ENCODE assay signal across 9 mouse cellular contexts in the genomic region with DNA sequence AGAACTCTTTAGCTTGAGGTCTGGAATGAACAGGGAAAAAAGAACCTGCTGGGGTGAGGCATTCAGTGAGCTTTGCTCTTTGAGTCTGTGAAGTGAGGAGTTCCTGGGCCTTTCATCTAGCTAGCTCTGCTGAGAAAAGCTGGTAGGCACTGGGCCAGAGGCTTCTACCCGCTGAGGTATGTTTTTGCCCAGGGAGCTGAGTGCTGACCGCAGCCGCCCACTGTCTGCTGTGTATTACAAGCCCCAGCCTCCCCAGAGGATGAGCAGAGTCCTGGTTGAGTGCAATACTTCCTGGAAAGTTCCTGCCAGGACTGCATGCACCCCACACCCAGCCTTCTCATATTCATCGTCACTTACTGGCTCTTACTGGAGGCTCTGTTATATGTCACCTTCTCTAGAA. TPM values are rescaled to one million over a fixed set of nuclear protein-coding genes. Genes with fewer than 3 reads are reported as not detected.
DNase-seq lines count a peak whose midpoint lies in the region; ATAC-seq lines count a peak whose summit lies in the region.
"Had no signal": no experiment of that assay in that cellular context is flagged by ENCODE, and none has a peak within 500 bp of the region (broad histone marks: within the 10 kb centered on the region; RNA-seq: fewer than 3 reads in every experiment).

No protein-coding gene starts in this region.

- H3K27ac ChIP-seq in midbrain, embryonic 10.5 days (replicated peaks) = peak overlapping the region; percentile 18; the same call in 1 of the 2 replicates
- no peak overlapping the region for H3K27ac ChIP-seq in midbrain, embryonic 11.5 days (ENCODE audit: low read depth, low read length)
- peak overlapping the region; percentile 35; the same call in 1 of the 2 replicates for H3K27ac ChIP-seq in hindbrain, embryonic 16.5 days (ENCODE audit: low read depth, low read length)
- H3K27ac ChIP-seq: liver, embryonic 13.5 days had no signal

- no peaks in the 10 kb centered on the region for H3K27me3 ChIP-seq in midbrain, embryonic 10.5 days (ENCODE audit: low read depth, poor library complexity, severe bottlenecking)
- no peaks in the 10 kb centered on the region for H3K27me3 ChIP-seq in midbrain, embryonic 11.5 days (ENCODE audit: control insufficient read depth, insufficient read depth, low read length)
- no peaks in the 10 kb centered on the region for H3K27me3 ChIP-seq in hindbrain, embryonic 16.5 days (replicated peaks; ENCODE audit: control insufficient read depth, insufficient read depth, low read length)
- H3K27me3 ChIP-seq: liver, embryonic 13.5 days had no signal

- no peak overlapping the region for H3K9ac ChIP-seq in midbrain, embryonic 11.5 days (ENCODE audit: low read length)
- H3K9ac ChIP-seq in hindbrain, embryonic 16.5 days (ENCODE audit: low read depth, low read length) = no peak overlapping the region
- H3K9ac ChIP-seq: liver, embryonic 13.5 days had no signal

- no peak for ATAC-seq in midbrain, embryonic 11.5 days (ENCODE audit: low FRiP score)
- ATAC-seq in hindbrain, embryonic 16.5 days = no peak
- ATAC-seq in megakaryocyte progenitor cell, adult 5-6 weeks (replicated peaks; ENCODE audit: poor library complexity) = 0 out of 2 replicates have a peak, but pooled peaks have one; percentile 23

- no peaks in the 10 kb centered on the region for H3K36me3 ChIP-seq in midbrain, embryonic 10.5 days
- no peaks in the 10 kb centered on the region for H3K36me3 ChIP-seq in midbrain, embryonic 11.5 days (ENCODE audit: control insufficient read depth, insufficient read depth, low read length)
- no peaks in the 10 kb centered on the region for H3K36me3 ChIP-seq in hindbrain, embryonic 16.5 days (ENCODE audit: control insufficient read depth, insufficient read depth, low read length)
- H3K36me3 ChIP-seq: liver, embryonic 13.5 days had no signal

- H3K4me1 ChIP-seq in midbrain, embryonic 10.5 days = peaks cover 77% of the 10 kb centered on the region
- H3K4me1 ChIP-seq in midbrain, embryonic 11.5 days (ENCODE audit: control insufficient read depth, insufficient read depth, low read length) = peaks cover 41% of the 10 kb centered on the region
- H3K4me1 ChIP-seq in hindbrain, embryonic 16.5 days (ENCODE audit: control insufficient read depth, insufficient read depth, low read depth, low read length) = peaks cover 29% of the 10 kb centered on the region

- WGBS in midbrain, embryonic 10.5 days = 69% methylated on average over 4 of the region's 4 CpGs
- WGBS in midbrain, embryonic 11.5 days = 74% methylated on average over 4 of the region's 4 CpGs
- WGBS in hindbrain, embryonic 16.5 days = 29% methylated on average over 4 of the region's 4 CpGs

- no peaks in the 10 kb centered on the region for H3K9me3 ChIP-seq in midbrain, embryonic 10.5 days (replicated peaks)
- H3K9me3 ChIP-seq in midbrain, embryonic 11.5 days (ENCODE audit: control insufficient read depth, low read length) = no peaks in the 10 kb centered on the region
- H3K9me3 ChIP-seq in hindbrain, embryonic 16.5 days (ENCODE audit: control insufficient read depth, low read length) = no peaks in the 10 kb centered on the region
- H3K9me3 ChIP-seq: liver, embryonic 13.5 days had no signal

- peak; percentile 44 for DNase-seq in adrenal gland, adult 2 months
- DNase-seq in adrenal gland, adult 18-20 months (ENCODE audit: low spot score in 2 of 2) = no peak
- DNase-seq in midbrain, embryonic 10.5 days (ENCODE audit: low spot score) = no peak
- DNase-seq in midbrain, embryonic 11.5 days (ENCODE audit: low spot score, missing footprints) = no peak
- no peak for DNase-seq in spleen, postnatal 36 days (ENCODE audit: low spot score in 2 of 2)
- no peak for DNase-seq in yolk sac, embryonic 10.5 days (ENCODE audit: low spot score)
- DNase-seq: liver, embryonic 13.5 days had no signal

- H3K4me2 ChIP-seq in midbrain, embryonic 11.5 days = no peak overlapping the region
- H3K4me2 ChIP-seq in hindbrain, embryonic 16.5 days (ENCODE audit: low read length) = no peak overlapping the region
- H3K4me2 ChIP-seq: liver, embryonic 13.5 days had no signal

- no peak overlapping the region for H3K4me3 ChIP-seq in midbrain, embryonic 10.5 days
- no peak overlapping the region for H3K4me3 ChIP-seq in midbrain, embryonic 11.5 days (ENCODE audit: low read depth, low read length)
- no peak overlapping the region for H3K4me3 ChIP-seq in hindbrain, embryonic 16.5 days (ENCODE audit: low read length)
- H3K4me3 ChIP-seq: liver, embryonic 13.5 days had no signal

RNA-seq across cellular contexts. Expression of gene Hpcal1, which starts 59.8 kb away (rescaled TPM):
- 10 to 100 TPM; 24.2 to 26.0 TPM for total RNA-seq in adrenal gland, adult 2 months (2021)
- 31.7 and 33.5 TPM in 2 replicates for polyA plus RNA-seq in adrenal gland, adult 2 months (2012; rRNA removed)
- 10 to 100 TPM; 23.2 to 25.2 TPM for total RNA-seq in adrenal gland, adult 18-20 months (2021)
- polyA plus RNA-seq in midbrain, embryonic 10.5 days (2016; fragmentation: Nextera tagmentation; extraction: Ambion mirVana) = 41.0 and 41.9 TPM in 2 replicates
- polyA plus RNA-seq in midbrain, embryonic 11.5 days (2014; fragmentation: Nextera tagmentation; extraction: Ambion mirVana) = 36.4 and 39.1 TPM in 2 replicates
- polyA plus RNA-seq in hindbrain, embryonic 16.5 days (2015; fragmentation: Nextera tagmentation; extraction: Ambion mirVana) = 150 and 167 TPM in 2 replicates
- 55.6 and 65.0 TPM in 2 replicates for total RNA-seq in megakaryocyte progenitor cell, adult 5-6 weeks (2015)
- 18.6 and 21.9 TPM in 2 replicates for total RNA-seq in megakaryocyte progenitor cell, adult 5-6 weeks (2017)
